Mouse (Mus musculus): ENCODE results near the gene Exd1.

DNA sequence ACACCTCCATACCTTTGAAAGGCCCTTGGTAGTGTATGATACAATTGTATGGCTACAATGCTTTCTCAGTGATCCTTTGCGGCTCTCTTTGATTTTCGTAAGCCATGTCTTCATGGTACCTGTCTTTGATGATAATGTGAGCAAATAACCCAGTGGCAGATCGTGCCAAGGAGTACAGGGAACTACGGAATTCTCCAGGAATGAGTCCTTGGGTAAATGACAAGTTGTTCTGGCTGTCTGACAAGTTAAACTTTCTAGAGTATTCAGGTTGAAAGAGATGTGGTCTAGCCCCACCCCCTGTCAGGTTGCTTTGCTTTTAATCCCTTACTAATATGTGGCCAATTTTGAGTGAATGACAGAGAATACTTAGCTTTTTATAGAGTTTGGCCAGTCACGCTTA lies 1.3 kb upstream of the Exd1 start:
- no peak for TF ChIP-seq GATA1 (IDR thresholded peaks at IDR 0.05; ENCODE audit: low read length)
- no peak for TF ChIP-seq TAL1 (IDR thresholded peaks at IDR 0.05; ENCODE audit: low read length)

Data from erythroblast, embryonic 14.5 days (primary cell).